Mouse (Mus musculus) CH12.LX (cell line): ENCODE results near the gene Pole2. TPM values are rescaled to one million over a fixed set of nuclear protein-coding genes. Genes with fewer than 3 reads are reported as not detected.

Experiments used
- DNase-seq: peaks from one replicate; pipeline ENCODE4 v3.0.0-alpha.2; 2013; ENCODE audit errors: extremely low read depth
- H3K27ac ChIP-seq: 2 replicates; pipeline ENCODE4 v1.5.1; 2012; ENCODE audit warnings: low read depth, mild to moderate bottlenecking, control low read depth, moderate library complexity; ENCODE audit not compliant: insufficient read depth
- H3K27me3 ChIP-seq: replicated peaks from 2 replicates; pipeline ENCODE3; 2012; ENCODE audit warnings: inconsistent platforms
- H3K36me3 ChIP-seq, 2 experiments: replicated peaks in 1 of 2; 2 replicates each; pipeline versions ENCODE3 to v1.6.1; 2012; ENCODE audit warnings: inconsistent platforms in 1 of 2, low read length in 1 of 2, mild to moderate bottlenecking in 1 of 2, mixed read lengths in 1 of 2, moderate library complexity in 1 of 2; ENCODE audit not compliant: control insufficient read depth in 1 of 2, insufficient read depth in 1 of 2
- H3K4me1 ChIP-seq, 2 experiments: 2 replicates each; pipeline ENCODE4 v1.6.1; 2012; ENCODE audit warnings: inconsistent platforms in 1 of 2, moderate library complexity in 1 of 2; ENCODE audit not compliant: insufficient read depth in 2 of 2, control insufficient read depth in 1 of 2
- H3K4me2 ChIP-seq: 2 replicates; pipeline ENCODE4 v1.6.1; 2012; ENCODE audit warnings: low read depth, mild to moderate bottlenecking, control low read depth; ENCODE audit not compliant: poor library complexity, insufficient read depth, severe bottlenecking
- H3K4me3 ChIP-seq, 3 experiments: fragments of 150-350 bp in 1 of 3; sonication (generic) in 1 of 3; replicated peaks in 1 of 3; 2 replicates each; pipeline versions ENCODE3 to v1.5.1; 2011 to 2012; ENCODE audit warnings: low read depth in 2 of 3, low read length in 2 of 3, mild to moderate bottlenecking in 2 of 3, moderate library complexity in 2 of 3, control low read depth in 1 of 3, improper control_type of control experiment in 1 of 3, inconsistent platforms in 1 of 3, mixed read lengths in 1 of 3; ENCODE audit not compliant: poor library complexity in 1 of 3
- H3K79me2 ChIP-seq: replicated peaks from 2 replicates; pipeline ENCODE4 v1.6.1; 2012; ENCODE audit warnings: mild to moderate bottlenecking, moderate library complexity; ENCODE audit not compliant: control insufficient read depth, poor library complexity, insufficient read depth, severe bottlenecking; ENCODE audit errors: extremely low read depth
- H3K9ac ChIP-seq: 2 replicates; pipeline ENCODE4 v1.6.1; 2012; ENCODE audit warnings: low read depth, mild to moderate bottlenecking, control low read depth, moderate library complexity; ENCODE audit not compliant: insufficient read depth
- H3K9me3 ChIP-seq: replicated peaks from 2 replicates; pipeline ENCODE3; 2012; ENCODE audit warnings: low read length, inconsistent platforms, mixed read lengths
- BHLHE40 ChIP-seq: IDR thresholded peaks from 2 replicates; pipeline ENCODE4 v1.6.1; 2011; ENCODE audit warnings: mild to moderate bottlenecking, low read depth, low read length, improper control_type of control experiment
- CTCF ChIP-seq, 2 experiments: IDR thresholded peaks in 1 of 2; conservative IDR thresholded peaks in 1 of 2; 2 replicates each; pipeline ENCODE4 v1.5.1; 2011 to 2012; ENCODE audit warnings: low read depth in 2 of 2, low read length in 2 of 2, improper control_type of control experiment in 1 of 2, inconsistent platforms in 1 of 2, mild to moderate bottlenecking in 1 of 2, moderate library complexity in 1 of 2
- E2F4 ChIP-seq: IDR thresholded peaks from 2 replicates; pipeline ENCODE4 v1.6.1; 2011; ENCODE audit warnings: low read depth, low read length, improper control_type of control experiment; ENCODE audit not compliant: insufficient replicate concordance
- ELF1 ChIP-seq: IDR thresholded peaks from 2 replicates; pipeline ENCODE4 v1.6.1; 2014; ENCODE audit warnings: low read depth, mild to moderate bottlenecking, inconsistent platforms, low read length, improper control_type of control experiment
- EP300 ChIP-seq: IDR thresholded peaks from 2 replicates; pipeline ENCODE4 v1.6.1; 2011; ENCODE audit warnings: low read length, improper control_type of control experiment
- ETS1 ChIP-seq: conservative IDR thresholded peaks from 2 replicates; pipeline ENCODE4 v1.6.1; 2012; ENCODE audit warnings: low read depth, mild to moderate bottlenecking, inconsistent platforms, low read length, improper control_type of control experiment, moderate library complexity
- GABPA ChIP-seq: IDR thresholded peaks from 2 replicates; pipeline ENCODE4 v1.6.1; 2012; ENCODE audit warnings: low read depth, low read length, improper control_type of control experiment, inconsistent platforms; ENCODE audit not compliant: insufficient replicate concordance
- HCFC1 ChIP-seq: IDR thresholded peaks from 2 replicates; pipeline ENCODE4 v1.6.1; 2012; ENCODE audit warnings: low read depth, mild to moderate bottlenecking, inconsistent platforms, low read length, improper control_type of control experiment
- IRF4 ChIP-seq: IDR thresholded peaks from 2 replicates; pipeline ENCODE4 v1.6.1; 2014; ENCODE audit warnings: low read depth, mild to moderate bottlenecking, inconsistent platforms, low read length, improper control_type of control experiment
- JUN ChIP-seq: IDR thresholded peaks from 2 replicates; pipeline ENCODE4 v1.6.1; 2011; ENCODE audit warnings: low read depth, mild to moderate bottlenecking, low read length, improper control_type of control experiment, moderate library complexity; ENCODE audit not compliant: insufficient read depth
- JUND ChIP-seq: conservative IDR thresholded peaks from 2 replicates; pipeline ENCODE4 v1.6.1; 2011; ENCODE audit warnings: low read depth, low read length, improper control_type of control experiment
- MAZ ChIP-seq: IDR thresholded peaks from 2 replicates; pipeline ENCODE4 v1.6.1; 2012; ENCODE audit warnings: low read depth, mild to moderate bottlenecking, inconsistent platforms, low read length, improper control_type of control experiment, moderate library complexity
- MEF2A ChIP-seq: IDR thresholded peaks from 2 replicates; pipeline ENCODE4 v1.6.1; 2014; ENCODE audit warnings: low read depth, mild to moderate bottlenecking, inconsistent platforms, low read length, improper control_type of control experiment, borderline replicate concordance
- MXI1 ChIP-seq: IDR thresholded peaks from 2 replicates; pipeline ENCODE4 v1.6.1; 2011; ENCODE audit warnings: mild to moderate bottlenecking, low read depth, low read length, improper control_type of control experiment
- MYC ChIP-seq: IDR thresholded peaks from 2 replicates; pipeline ENCODE4 v1.6.1; 2011; ENCODE audit warnings: low read depth, mild to moderate bottlenecking, improper control_type of control experiment, low read length
- NELFE ChIP-seq: IDR thresholded peaks from 2 replicates; pipeline ENCODE4 v1.6.1; 2011; ENCODE audit warnings: low read depth, low read length, improper control_type of control experiment
- PAX5 ChIP-seq: IDR thresholded peaks from 2 replicates; pipeline ENCODE4 v1.6.1; 2012; ENCODE audit warnings: low read length, inconsistent platforms, mixed read lengths
- POLR2AphosphoS2 ChIP-seq: IDR thresholded peaks from 2 replicates; pipeline ENCODE4 v1.6.1; 2011; ENCODE audit warnings: low read depth, low read length, improper control_type of control experiment
- SMC3 ChIP-seq: IDR thresholded peaks from 2 replicates; pipeline ENCODE4 v1.6.1; 2011; ENCODE audit warnings: low read depth, low read length, improper control_type of control experiment
- TBP ChIP-seq: conservative IDR thresholded peaks from 2 replicates; pipeline ENCODE4 v1.6.1; 2011; ENCODE audit warnings: low read depth, low read length, improper control_type of control experiment
- TCF12 ChIP-seq: IDR thresholded peaks from 2 replicates; pipeline ENCODE4 v1.6.1; 2014; ENCODE audit warnings: low read depth, mild to moderate bottlenecking, inconsistent platforms, low read length, improper control_type of control experiment
- UBTF ChIP-seq: IDR thresholded peaks from 2 replicates; pipeline ENCODE4 v1.6.1; 2012; ENCODE audit warnings: low read depth, mild to moderate bottlenecking, inconsistent platforms, low read length, improper control_type of control experiment, moderate library complexity
- USF1 ChIP-seq: IDR thresholded peaks from 2 replicates; pipeline ENCODE4 v1.6.1; 2014; ENCODE audit warnings: low read depth, mild to moderate bottlenecking, inconsistent platforms, low read length, improper control_type of control experiment
- USF2 ChIP-seq: conservative IDR thresholded peaks from 2 replicates; pipeline ENCODE4 v1.6.1; 2011; ENCODE audit warnings: low read depth, low read length, improper control_type of control experiment
- ZC3H11A ChIP-seq: IDR thresholded peaks from 2 replicates; pipeline ENCODE4 v1.6.1; 2012; ENCODE audit warnings: low read depth, mild to moderate bottlenecking, inconsistent platforms, low read length, improper control_type of control experiment
- ZKSCAN1 ChIP-seq: IDR thresholded peaks from 2 replicates; pipeline ENCODE4 v1.6.1; 2012; ENCODE audit warnings: low read depth, inconsistent platforms, low read length, improper control_type of control experiment, borderline replicate concordance
- ZMIZ1 ChIP-seq: IDR thresholded peaks from 2 replicates; pipeline ENCODE4 v1.6.1; 2012; ENCODE audit warnings: low read depth, mild to moderate bottlenecking, inconsistent platforms, low read length, improper control_type of control experiment
- ZNF384 ChIP-seq: IDR thresholded peaks from 2 replicates; pipeline ENCODE4 v1.6.1; 2012; ENCODE audit warnings: low read depth, low read length, improper control_type of control experiment, inconsistent platforms
- dilution Hi-C: fragments of 300-500 bp; cut with MboI; formaldehyde crosslinking; loops from 2 replicates; pipeline ENCODE4 v1.14.3; 2020; ENCODE audit warnings: low sequenced_read_pairs; ENCODE audit not compliant: extremely low pct_unique_long_range_greater_than_20kb, extremely low pct_ligation_motif_present
- in situ Hi-C: fragments of 300-500 bp; cut with MboI; formaldehyde crosslinking; loops from 3 replicates; pipeline ENCODE4 v1.14.3; 2019; ENCODE audit warnings: low sequenced_read_pairs, low pct_ligation_motif_present, low pct_unique_long_range_greater_than_20kb, mixed read lengths
- polyA plus RNA-seq: library from polyadenylated mRNA; unstranded; fragments of >175 nt; gene quantifications from 2 replicates; pipeline ENCODE4 v1.2.1, GENCODE M21; 2012; ENCODE audit warnings: low read depth; ENCODE audit not compliant: insufficient read length
- total RNA-seq, 2 experiments: library from RNA; depleted of rRNA; stranded (reverse); fragments of 300-350 nt in 1 of 2; fragments of >200 nt in 1 of 2; gene quantifications; 2 replicates each; pipeline ENCODE4 v1.2.3; 2012 to 2014

The Pole2 gene
- total and polyA plus RNA-seq, 3 experiments: 32.6 to 143 (median 37.1) TPM

DNA sequence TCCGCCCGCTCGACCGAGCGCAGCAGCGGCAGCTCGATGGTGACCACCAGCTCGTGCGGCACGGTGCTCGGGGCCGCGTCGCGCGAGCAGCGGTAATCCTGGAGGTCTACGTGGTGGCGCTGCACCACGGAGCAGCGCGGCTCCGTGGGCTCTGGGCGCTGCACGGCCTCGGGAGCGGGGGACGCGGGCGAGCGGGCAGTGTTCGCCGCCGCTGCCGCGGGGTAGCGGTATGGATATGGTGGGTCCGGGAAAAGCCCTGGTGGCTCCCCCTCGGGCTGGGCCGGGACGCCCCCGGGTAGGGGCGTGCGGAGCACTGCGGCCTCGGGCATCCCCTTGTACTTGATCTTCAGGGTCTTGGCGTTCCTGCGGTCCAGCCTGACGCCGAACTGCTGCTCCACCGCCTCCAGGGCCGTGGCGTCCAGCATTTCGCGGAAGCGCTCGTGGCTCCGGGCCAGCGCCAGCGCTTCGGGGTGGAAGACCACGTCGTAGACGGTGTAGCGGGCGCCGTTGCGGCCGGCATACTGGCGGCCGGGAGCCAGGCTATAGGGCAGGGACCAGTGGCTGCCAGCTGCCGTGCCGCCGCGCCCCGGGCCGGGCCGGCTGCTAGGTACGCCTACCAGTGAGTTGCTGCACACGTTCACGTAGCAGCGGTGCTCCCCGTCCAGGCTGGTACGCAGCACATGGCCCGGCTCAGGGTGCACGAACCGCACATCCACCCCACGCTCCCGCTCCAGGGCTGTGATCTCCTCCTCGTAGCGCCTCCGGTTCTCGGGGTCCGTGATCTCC is 30.4 kb downstream of the Pole2 start:
- peak overlapping the region; percentile 84 for H3K27ac ChIP-seq

DNA sequence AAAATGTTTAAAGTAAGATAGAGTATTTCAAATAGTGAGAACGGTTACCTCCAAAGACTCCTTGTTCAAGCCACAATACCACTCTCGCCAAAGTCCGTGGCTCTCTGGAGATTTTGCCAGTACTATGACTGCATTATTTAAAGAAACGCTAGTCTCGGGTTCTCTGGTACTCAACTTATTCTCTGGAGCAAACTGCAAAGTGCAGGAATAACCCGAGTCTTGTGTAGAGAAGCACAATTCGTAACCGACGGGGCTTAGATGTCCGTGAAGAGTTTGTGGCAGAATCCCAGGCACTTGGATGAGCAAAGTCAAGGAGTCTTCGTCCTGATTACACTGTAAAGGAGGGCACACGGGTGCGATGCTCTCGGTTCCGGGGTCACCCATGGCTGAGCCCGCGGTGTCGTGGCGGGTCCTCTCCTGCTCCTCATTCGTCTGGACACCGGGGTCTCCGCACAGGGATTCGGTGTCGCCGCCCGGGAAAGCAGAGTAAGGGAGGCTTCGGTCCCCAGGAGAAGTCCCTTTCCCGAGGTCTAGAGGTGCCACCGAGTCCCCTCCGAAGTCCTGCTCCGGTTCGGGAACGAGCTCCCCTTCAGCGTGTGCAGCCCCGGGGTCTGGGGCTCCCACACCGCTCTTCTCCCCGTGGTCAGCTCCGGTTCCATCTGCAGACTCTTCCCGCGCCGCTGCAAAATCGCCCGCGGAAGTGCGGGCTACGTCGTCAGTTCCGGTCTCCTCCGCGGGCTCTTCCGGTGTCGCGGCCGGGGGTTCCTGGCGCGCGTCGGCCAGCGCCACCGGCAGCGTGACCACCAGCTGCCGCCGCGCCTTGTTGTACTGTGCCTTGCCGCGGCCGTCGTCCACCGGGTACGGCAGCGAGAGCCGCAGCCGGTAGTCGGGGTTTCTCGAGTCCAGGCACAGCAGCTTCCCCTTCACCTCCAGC is 31.3 kb downstream of the Pole2 start, which contains the start of gene Gm49383:
TSS of gene Gm49383 (minus strand) at position 661 of the 934 bp plus-strand sequence.
- peak; percentile 58 for DNase-seq
- Histone ChIP-seq H3K36me3 (peaks cover 16 to 35% of the 10 kb centered on the region in 2 experiments), H3K27me3 (no peaks in the 10 kb centered on the region), H3K9ac (peak within 1 kb of the TSS; percentile 61), H3K27ac (peak within 1 kb of the TSS; percentile 84), H3K9me3 (no peaks in the 10 kb centered on the region), H3K79me2 (peaks cover 47% of the 10 kb centered on the region), H3K4me3 (peak within 1 kb of the TSS; percentile 91 to 98 (median 97)), H3K4me2 (peak within 1 kb of the TSS; percentile 91), H3K4me1 (peaks cover 6 to 28% of the 10 kb centered on the region in 2 experiments; a peak in 3 of 4 replicates)
- dilution Hi-C loops (no loop called here), in situ Hi-C loops (no loop called here)
- TF ChIP-seq MXI1 (peak; percentile 82), ELF1 (peak; percentile 93), ZMIZ1 (peak; percentile 79), HCFC1 (peak; percentile 79), JUND (no peak), CTCF (conservative IDR thresholded peaks at IDR 0.05 in 1 of 2, IDR thresholded peaks at IDR 0.05 in 1 of 2; ENCODE audit: low read depth in 2 of 2, low read length in 2 of 2) (no peak), NELFE (peak; percentile 62), E2F4 (peak; percentile 80; the same call in 1 of the 2 replicates), MAZ (no peak), JUN (no peak), ZKSCAN1 (no peak), TBP (0 out of 2 replicates have a peak, but pooled peaks have one; percentile 41), SMC3 (no peak), PAX5 (no peak), USF2 (no peak), POLR2AphosphoS2 (no peak), IRF4 (no peak), TCF12 (peak; percentile 82), ZNF384 (no peak), MEF2A (peak; percentile 55; the same call in 1 of the 2 replicates), GABPA (no peak), USF1 (no peak; the same call in 1 of the 2 replicates), EP300 (no peak), BHLHE40 (no peak), ZC3H11A (no peak), ETS1 (no peak)

More for the DNA sequence above, 30.4 kb downstream of the Pole2 start:
- H3K27me3 ChIP-seq: no peaks in the 10 kb centered on the region
- peak overlapping the region; percentile 91 for H3K4me2 ChIP-seq
- H3K9me3 ChIP-seq: no peaks in the 10 kb centered on the region
- H3K4me1 ChIP-seq: peaks cover 6 to 29% of the 10 kb centered on the region in 2 experiments; a peak in 3 of 4 replicates
- peak overlapping the region; percentile 61 for H3K9ac ChIP-seq
- peaks cover 22 to 38% of the 10 kb centered on the region in 2 experiments for H3K36me3 ChIP-seq
- peaks cover 47% of the 10 kb centered on the region for H3K79me2 ChIP-seq
- no peak for DNase-seq
- dilution Hi-C loops (no loop called here), in situ Hi-C loops (no loop called here)
- H3K4me3 ChIP-seq: peak overlapping the region; percentile 91 to 98 (median 97)
- TF ChIP-seq MYC: peak; percentile 8; the same call in 1 of the 2 replicates
- TF ChIP-seq MAZ: no peak
- TF ChIP-seq UBTF: peak; percentile 70
- TF ChIP-seq ZMIZ1: peak; percentile 7; the same call in 1 of the 2 replicates
- TF ChIP-seq ELF1: peak; percentile 23; the same call in 1 of the 2 replicates
- TF ChIP-seq MXI1: peak; percentile 91
